Mouse (Mus musculus) induced T-regulatory cell, adult 2 months (primary cell): ENCODE results near the gene Nuak1.

Source experiments
- DNase-seq: peaks from one replicate; pipeline ENCODE4 v3.0.0-alpha.2; 2012; ENCODE audit warnings: low read depth

The Nuak1 gene

DNA sequence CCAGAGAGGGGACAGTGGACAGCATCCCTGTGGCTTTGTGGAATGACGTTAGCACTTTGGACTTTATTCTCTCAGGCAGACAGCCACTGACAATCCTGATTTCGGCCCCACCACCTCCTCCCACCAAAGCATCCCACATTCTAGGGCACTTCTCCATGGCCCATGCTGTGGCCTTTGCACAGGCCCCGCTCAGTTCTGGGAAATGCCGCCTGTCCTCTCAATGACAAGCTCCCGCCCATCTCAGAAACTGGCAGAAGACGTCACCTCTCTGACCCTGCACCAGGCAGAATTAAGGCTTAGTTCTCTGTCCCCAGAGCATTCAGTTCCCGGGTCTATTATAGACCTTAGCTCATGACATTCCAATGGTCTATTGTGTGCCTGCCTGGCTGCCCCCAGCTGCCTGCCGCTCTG lies 7.0 kb upstream of the Nuak1 start:
- DNase-seq: no peak

DNA sequence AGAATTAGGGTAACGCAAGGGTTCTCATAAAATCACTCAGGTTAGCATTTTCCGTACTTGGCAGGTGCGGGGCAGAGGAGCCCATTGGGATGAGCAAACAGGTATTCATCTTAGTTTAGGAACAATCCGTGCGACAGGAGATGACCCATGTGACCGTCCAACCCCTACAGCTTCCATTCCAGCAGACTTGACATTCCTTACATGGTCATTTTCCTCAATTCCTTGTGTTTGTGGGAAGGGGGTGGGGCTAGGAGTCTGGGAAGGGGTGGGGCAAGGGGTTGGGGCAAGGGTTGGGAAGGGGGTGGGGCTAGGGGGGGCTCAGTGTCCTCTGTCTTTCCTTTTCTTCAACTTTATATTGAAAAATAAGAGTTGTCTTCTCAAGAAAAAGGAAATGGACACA lies 6.3 kb upstream of the Nuak1 start:
- no peak for DNase-seq

DNA sequence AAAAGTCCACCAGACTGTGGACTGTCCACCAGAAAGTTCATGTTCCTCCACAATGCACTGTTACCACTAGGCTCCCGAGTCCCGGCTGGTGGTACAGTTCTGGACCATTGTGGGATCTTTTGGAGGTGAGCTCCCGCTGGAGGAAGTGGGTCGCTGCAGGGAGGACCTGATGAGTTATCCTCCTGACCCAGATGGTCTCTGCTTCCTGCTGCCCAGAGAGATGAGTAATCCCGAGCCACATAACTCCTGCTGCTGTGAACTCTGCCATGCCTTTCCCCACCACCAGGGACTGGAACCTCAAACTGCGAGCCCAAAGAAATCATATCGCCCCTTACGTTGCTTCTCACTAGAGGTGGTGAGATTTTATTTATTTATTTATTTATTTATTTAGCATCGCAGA lies 4.0 kb upstream of the Nuak1 start:
- no peak for DNase-seq

DNA sequence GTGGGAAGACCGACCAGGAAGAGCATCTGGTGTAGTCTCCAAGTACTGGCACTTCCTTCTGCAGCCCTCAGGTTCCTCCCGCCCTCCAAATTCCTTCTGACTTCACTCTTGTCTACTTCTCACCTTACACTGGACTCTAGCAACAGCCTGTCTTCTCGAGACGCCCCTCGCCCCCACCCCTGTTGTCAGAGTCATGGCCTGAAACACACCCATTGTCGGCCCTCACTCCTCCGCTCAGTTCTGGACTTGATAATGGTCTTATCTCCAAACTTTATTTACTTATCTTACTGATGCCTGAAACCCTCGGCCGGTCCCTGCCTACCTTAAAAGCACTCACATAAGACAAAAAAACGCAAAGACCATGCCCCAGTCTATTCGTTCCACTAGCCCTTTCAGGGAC lies 1.4 kb upstream of the Nuak1 start:
- DNase-seq: no peak

DNA sequence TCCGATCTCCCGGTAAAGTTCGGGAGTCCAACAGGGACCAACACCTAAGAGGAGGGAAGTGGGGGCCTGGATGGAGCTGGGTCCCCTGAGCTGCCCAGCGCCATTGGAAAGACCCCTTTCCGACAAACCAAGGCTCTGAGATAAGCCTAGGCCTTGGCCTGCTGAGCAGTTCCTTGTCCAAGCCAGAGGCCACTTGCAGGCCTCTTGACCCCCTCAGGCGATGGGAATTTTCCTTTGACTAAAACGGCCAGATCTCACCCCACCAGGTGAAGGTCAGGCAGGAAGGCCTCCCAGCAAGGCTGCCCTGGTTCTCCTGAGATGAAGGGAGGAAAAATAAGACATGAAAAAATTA lies 1.0 kb upstream of the Nuak1 start:
- DNase-seq: no peak

DNA sequence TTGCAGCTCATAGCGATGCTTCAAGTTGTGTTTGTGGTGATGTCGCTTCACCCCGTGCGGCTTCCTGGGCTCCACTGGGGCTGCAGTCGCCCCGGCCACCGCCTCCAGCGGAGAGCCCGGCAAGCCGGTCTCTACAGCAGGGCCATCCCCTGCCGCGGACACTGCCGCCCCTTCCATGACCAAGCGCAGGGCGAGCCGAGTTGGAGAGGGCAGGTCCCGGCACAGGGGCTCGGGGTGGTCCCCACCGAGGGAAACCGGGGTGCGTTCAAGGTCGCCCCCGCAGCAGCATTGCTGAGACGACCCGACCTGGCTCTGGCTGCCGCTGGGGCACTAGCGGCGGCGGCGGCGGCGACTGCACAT lies 236 bp downstream of the Nuak1 start:
- no peak for DNase-seq

DNA sequence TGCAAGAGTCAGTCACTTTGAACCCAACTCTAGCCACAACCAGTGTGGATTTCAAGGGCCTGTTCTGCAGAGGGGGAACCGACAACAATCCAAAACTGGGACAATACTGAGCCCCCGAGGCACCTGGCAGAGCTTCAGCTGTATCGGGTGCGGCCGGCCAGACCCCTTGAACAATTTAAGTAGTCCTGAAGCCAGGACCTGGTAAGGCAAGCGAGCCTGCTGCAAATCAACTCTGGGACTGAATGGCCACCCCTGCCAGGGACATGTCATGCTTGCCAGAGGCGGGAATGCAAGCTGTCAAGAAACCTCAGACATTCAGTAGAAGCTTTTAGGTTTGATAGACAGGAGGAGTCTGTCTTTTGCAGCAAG lies 1.2 kb downstream of the Nuak1 start:
- peak; percentile 5 for DNase-seq

DNA sequence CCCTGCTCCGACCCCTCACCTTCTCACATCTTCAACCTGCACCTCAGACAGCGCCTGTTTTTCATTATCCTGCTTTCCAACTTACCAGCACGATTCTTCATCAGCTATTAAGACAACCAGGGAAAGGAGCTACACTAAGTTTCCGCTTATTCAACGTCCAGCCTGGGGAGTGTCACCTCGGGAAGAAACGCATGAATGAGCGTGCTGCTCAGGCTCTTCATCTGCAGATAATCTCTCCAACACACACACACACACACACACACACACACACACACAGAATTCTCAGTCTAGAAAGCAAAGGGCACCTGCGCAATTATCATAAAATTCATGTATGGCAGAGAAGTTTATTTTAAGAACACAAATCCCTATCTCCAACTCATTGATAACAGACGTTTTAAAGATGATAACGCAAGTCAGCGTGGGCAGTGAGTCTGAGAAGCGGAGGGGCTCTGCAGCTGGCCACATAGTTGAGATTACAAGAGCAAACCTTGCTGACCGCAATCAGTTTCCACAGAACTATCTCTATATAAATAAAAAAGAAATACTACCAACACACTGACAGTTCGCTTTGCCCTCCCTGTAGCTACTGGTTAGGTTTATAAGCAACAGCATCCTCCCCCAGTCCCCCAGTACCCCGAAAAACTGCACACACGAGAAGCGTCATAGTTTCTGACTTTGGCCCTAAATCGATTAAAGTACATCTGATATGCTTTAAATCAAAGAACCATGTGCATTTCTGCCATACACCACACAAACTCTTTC lies 1.8 kb downstream of the Nuak1 start:
- no peak for DNase-seq

DNA sequence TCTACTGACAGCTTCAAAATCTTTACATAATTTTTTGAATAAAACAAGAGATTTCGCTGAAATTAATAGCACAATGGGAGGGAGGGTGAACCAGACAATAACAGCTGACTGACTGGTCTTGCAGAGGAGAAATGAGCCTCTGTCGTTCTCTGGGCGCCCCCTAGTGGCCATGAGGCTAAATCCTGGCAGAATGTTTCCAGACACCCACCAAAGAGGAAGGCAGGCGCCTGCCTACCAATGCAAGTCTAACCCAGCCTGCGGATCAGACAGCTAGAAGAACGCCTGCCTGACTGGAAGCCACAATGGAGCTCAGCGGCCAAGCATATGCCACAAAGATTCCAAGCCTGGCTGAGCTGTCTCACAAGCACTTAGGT lies 2.4 kb downstream of the Nuak1 start:
- DNase-seq: peak; percentile 80

DNA sequence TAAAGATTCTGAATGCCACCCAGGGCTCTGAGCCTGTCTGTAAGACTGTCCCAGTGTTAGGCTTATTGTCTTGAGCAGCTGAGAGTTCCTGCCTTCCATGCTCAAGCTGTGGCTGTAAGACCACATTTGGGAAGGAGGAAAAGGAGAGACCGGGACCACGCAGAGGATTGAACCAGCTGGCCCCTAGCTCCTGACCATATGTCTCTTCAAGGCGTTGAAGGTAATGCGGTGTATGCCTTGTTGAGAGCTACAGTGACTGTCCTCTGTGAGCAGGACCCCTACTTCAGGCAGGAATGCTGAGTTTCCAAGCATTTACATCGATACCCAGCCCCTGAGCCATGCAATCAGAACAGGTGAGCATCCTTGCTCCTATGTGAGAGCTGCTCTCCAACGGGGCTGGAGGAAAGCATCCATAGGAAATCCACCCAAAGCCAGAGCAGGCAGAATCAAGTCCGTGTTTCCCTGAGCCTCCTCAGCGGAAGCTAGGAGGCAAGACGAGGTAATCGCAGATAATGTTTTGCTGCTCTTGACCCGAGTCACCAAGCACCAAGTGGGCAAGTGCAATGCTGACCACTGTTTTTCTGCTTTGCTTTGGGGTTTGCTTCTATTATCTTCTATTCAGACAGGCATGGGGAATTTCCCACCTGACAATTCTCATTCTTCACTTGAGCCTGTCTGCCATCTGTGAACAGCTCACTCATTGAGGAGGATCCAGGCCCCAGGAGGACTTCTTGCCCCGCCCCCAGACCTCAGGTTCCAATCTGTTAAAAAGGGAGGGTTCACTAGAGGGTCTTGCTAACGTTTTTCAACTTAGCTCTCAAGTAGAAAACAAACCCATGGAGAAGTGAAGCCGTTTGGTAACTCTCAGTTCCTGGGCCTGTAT lies 3.0 kb downstream of the Nuak1 start:
- no peak for DNase-seq

DNA sequence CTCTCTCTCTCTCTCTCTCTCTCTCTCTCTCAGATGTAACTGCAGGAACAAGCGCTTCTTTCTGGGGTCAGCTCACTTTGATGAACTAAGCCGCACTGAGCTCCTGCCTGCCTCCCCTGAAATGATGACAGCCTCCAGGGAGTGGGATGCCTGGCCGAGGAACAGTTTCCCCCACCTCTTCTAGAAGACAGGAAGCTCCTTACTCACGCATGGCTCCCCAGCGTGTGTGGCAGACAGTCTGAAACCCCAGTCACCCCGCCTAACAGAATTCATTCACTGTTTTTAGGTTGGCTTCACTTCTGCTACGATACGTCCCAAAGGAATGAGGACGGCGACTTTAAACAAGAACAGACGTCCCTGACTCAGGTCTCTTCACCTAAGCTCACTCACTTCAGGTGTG lies 4.5 kb downstream of the Nuak1 start:
- DNase-seq: no peak

DNA sequence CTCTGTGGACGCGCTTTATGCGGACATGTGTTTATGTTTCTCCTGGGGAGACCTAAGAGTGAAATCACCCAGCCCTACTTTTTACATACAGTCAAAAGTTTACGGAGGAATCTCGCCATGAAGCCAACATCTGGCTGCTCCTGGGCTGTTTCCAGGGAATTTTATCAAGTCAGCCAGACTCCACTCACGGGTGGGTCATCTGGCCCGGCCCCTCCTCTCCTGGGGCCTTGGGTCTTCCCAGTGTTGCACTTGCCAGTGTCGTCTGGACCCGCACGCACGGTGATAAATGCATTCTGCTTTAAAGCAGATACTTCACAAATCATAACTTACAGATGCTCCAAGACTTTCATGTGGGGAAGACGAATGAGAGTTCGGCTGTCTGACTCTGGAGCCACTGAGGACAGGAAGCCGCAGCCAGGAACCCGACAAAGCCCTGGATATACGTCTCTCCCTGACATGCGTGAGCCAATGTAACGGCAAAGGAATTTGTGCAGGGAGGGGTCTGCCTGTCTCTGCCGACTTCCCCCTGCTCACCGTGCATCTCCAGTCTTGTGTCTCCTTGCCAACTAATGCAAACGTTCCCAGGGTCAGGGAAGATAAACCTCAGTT lies 7.1 kb downstream of the Nuak1 start:
- DNase-seq: no peak

DNA sequence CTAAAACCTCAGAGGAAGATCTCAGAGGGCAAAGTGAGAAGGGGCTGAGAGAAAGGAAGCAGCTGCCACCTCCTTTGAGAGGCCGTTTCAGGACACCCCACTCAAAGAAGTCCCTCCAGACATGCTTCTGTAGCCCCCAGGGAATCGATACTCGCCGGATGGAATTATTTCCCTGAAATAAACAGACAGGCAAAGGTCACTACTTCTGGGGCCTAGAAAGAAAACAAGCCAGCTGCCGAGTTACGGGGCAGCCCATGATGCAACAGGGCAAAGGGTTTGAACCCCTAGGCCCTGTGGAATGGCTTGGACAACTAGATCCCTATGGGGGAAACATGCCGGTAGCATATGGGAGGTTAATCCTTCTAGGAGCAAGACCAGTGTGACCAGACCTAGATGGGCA lies 16.0 kb downstream of the Nuak1 start:
- DNase-seq: no peak

DNA sequence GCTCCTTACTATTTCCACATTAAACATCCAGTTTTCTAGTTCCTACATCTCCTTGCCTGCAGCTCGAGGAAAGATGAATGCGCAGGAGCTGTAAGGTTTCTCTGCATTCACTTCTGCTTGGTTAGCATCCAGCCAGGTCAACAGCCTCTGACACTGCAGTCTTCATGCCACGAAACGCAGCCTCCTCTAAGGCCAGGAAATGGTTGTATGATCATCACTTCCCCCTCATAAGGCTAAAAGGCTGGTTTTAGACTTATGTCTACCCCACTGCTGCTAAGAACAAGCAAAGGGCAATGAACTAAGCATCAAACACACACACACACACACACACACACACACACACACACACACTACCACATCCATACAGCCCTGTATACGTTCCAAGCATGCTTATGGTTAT lies 16.5 kb downstream of the Nuak1 start:
- DNase-seq: no peak

DNA sequence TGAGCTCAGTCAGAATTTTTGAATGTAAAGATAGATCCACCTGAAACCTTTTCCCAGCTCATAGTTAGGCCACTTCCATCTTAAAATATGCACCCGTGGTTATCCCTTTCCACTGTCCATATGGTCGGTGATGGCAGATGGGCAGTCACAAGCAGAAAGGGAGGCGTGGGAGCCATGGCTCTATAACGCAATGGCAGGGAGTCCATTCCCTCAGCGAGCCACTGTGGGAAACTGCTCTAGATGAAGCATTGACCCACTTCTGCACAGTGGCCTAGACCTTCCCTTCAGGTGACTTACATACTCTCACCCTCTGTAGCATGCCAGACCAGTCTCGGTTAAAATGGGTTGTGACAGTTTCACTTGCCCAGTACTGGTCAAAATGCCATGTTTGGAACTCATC lies 19.8 kb downstream of the Nuak1 start:
- DNase-seq: no peak

DNA sequence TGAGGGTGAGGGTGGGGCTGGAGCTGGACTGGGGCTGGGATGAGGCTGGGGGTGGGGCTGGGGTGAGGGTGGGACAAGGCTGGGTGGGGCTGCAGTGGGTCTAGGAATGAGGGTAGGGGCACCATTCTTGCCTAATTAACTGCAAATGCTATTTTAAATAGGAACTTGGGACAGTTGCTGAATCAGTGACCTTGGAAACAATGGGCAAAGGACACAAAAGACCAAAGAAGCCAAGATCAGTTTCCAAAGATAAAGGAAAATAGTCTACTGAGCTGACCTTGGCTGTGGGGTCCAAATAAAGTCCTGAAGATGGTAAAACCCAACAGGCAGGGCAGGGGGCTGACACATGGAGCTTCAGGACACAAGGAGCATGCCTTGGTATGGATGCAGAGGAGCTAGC lies 22.0 kb downstream of the Nuak1 start:
- no peak for DNase-seq

DNA sequence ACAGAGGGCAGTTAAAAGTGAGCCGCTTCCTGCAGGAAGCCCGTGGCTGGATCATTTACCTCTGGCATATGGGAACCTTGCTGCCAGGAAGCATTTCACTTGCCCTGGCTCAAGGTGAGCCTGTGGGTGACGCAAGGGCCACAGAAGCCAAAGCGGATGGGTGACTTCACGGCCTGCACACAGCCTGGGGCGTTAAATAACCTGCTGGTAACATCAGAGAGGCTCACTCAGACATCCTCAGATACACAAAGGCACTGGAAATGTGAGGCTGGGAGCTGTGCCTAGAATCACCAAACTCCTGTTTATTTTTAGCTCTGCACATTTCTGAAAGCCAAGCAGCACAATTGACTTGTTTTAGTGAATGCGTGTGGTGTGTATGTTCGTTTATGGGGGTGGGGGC lies 23.6 kb downstream of the Nuak1 start:
- DNase-seq: no peak

DNA sequence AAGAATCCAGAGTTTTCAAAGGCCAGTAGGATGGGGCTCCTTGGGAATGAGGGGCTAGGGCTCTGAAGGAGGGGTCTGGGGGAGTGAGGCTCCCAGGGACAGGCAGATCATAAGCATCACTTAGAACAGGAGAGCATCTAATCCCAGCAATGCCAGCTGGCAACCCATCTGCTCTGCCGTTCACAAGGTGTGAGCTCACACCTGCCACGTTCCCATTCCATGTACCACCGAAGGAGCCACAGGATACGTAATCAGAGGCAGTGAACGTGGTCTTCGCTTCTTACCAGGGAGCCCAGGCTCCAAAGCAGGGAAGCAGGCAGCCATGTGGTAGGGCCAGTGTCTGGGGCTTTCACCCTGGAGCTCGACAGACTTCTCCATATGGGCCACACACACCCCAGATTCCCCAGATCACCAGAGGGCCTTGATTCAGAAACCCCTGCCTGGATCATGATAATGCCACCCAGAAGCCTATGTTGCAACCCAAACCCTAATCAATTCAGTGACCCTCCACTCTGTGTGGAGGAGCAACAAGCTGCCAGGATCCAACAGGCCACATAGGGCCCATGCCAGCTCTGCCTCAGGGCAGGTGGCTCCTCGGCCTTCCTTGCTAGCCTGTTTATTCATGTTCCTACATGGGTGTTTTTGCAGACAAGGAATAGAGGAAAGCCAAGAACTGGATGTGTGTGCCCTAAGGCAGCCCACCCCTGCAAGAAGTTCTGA lies 25.3 kb downstream of the Nuak1 start:
- DNase-seq: no peak

DNA sequence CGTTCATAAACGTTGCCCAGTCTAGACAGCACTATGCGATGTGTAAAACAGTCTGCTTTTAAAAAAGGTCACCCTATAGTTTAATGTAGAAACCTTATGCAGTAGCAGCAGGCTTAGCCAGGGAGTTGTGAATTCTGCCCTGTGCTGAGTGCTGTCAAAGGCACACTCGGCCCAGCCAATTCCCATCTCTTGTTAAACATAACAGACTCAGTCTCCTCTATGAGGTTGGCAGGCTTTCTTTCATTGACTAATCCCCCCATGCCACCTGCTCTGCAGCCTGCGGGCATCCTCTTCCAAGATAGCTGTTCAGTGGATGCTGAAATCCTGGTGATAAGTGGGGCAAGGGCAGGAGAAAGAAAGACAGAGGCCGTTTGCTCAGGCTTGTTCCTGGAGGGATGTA lies 27.1 kb downstream of the Nuak1 start:
- no peak for DNase-seq

DNA sequence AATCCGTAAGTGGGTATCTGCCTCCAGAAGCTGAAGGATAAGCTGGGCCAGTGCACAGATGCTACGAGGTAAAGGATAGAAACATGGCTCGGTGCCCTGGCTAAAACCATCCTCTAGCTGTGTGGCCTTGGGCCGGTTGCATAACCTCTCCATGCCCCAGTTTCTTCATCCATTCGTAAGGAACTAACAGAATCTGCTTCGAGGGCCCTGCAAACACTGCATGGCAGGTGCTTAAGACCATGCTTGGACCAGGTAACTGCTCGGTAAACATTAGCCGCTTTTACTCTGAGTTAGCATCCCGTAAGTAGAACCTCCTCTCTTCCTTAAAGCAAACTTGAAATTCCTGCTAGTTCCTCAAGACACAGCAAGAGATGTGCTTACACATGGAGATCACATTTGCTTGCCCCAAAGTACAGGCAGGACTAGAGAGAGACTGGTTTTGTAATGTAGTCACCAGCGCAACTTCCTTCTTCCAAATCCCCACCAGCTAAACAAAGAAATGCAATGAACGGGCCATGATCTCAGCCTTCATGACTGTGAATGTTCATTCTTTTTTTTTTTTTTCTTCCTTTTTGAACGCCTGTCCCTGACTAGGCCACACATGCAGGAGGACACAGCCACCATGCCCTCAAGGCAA lies 28.0 kb downstream of the Nuak1 start:
- DNase-seq: no peak

DNA sequence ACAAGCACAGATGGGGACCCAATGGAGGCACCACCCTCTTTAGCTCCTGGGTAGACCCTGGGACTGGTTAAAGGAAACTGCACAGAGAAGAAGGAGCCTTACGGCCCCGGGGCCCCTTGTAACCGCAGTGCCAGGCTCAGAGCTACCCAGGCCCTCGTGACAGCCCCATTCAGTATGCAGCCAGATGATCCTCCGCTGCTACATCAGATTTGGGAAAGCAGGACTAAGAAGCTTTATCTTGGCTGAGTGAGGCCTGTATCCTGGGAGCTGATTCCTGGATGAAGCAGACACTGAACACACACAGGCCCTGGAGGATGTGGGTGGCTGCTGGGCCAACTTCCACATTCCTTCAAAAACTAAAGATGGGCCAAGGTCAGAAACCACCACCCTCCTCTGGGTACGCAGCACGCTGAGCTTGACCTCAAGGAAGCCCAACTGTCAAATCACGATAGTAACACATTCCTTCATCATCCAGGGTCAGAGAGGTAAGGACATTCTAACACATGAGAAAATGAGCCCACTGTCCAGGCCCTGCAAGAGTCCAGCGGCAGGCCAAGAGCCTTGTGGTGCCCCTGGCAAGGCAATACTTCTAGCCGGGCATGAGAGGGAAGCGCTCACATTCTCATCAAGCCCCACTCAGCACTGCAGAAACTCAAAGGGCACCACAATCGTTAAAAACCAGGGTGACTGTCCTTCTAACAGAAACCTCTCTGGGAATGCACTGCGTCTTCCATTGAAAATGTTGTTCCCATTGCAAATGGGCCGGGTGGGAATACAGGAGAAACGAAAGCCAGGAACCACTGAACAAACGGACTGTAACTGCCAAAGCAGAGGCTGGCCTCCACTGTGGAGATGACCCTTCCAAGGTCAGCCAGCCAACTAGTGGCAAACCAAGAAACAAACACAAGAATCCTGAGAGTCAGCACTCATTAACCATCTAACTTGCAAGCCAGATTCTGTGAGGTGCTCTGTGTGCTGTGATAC lies 29.0 kb downstream of the Nuak1 start:
- DNase-seq: no peak
